Mouse (Mus musculus): ENCODE measurements at regions not wholly inside any gene's neighbourhood (a gene's known extent, or its start where the extent isn't known, plus 50 kb on each side); places are given as distances from the start of the nearest gene placed in this dataset.

DNA sequence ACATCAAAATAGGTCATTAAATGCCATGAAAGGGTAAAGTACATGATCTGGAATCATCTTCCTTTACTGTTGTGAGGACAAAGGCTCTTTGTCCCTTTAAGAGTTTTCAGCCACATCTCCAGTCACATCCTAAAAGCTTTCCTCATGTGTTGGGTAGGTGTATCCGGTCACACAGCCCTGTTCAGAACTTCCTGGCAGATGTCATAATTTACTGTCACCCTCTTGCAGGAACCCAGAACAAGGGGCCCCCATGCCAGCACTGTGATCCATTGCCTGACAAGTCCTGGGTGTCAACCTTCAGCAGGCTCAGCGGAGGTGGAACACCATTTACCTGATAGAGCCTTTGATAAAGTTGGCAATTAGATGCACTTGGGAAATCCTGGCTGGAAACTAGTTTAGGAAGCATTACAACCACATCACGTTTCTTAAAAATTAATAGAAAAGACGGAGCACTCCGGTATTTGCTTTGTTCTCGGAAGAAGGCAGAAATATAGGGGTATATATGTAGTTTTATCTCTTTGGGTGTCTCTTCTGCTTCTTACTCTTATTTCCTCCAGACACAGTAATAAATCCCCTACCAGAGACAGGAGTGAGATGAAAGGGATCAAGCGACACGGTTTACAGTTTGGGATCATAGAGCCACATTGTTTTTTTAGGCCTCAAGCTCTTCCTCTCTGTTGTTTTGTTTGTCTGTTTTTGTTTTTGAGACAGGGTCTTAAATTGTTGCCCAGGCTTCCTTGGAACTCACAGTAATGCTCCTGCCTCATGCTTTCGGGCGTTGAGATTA lies 527.0 kb upstream of the Jag1 start:
- Histone ChIP-seq H3K9me3 (replicated peaks) (no peaks in the 10 kb centered on the region), H3K4me2 (no peak overlapping the region), H3K27ac (ENCODE audit: poor library complexity, severe bottlenecking) (peak overlapping the region; percentile 15; the same call in 1 of the 2 replicates), H3K4me3 (no peak overlapping the region), H3K27me3 (replicated peaks) (no peaks in the 10 kb centered on the region), H3K9ac (no peak overlapping the region), H3K4me1 (replicated peaks) (peaks cover 14% of the 10 kb centered on the region), H3K36me3 (no peaks in the 10 kb centered on the region)
- 47% methylated on average over 10 of the region's 10 CpGs for WGBS
- no peak for ATAC-seq (ENCODE audit: insufficient number of reproducible peaks, low FRiP score)

DNA sequence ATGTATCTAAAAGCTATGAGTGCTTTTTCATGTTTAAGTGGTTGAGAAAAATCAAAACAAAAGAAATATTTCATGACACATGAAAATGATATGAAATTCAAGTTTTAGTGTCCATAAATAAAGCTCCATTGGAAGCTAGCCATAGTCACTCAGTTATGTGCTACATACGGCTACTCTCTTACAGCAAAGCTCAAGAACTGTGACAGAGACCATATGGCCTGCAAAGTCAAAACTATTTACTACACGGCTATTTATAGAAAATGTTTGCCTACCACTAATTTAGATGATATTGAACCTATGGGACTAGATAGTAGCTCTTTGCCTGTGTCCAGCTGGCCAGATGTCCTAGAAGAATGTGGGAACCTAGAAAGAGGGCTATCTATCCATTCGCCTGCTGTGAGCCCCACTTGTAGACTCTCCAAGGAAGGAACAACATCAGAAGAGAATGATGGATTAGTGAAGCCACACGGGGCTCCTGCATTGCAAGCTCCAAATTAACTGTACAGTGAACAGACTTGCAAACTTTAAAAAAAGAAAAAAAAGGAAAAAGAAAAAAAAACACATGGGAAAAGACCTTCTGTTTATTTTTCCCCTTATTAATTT lies 518.7 kb upstream of the Jag1 start:
- no peak overlapping the region for H3K4me2 ChIP-seq
- H3K4me3 ChIP-seq, result no peak overlapping the region
- ATAC-seq (ENCODE audit: insufficient number of reproducible peaks, low FRiP score), result no peak
- 42% methylated on average over 4 of the region's 4 CpGs for WGBS
- H3K9me3 ChIP-seq (replicated peaks), result no peaks in the 10 kb centered on the region
- H3K27ac ChIP-seq (ENCODE audit: poor library complexity, severe bottlenecking), result no peak overlapping the region
- H3K36me3 ChIP-seq, result no peaks in the 10 kb centered on the region
- H3K27me3 ChIP-seq (replicated peaks), result no peaks in the 10 kb centered on the region
- H3K9ac ChIP-seq, result no peak overlapping the region
- no peaks in the 10 kb centered on the region for H3K4me1 ChIP-seq (replicated peaks)

DNA sequence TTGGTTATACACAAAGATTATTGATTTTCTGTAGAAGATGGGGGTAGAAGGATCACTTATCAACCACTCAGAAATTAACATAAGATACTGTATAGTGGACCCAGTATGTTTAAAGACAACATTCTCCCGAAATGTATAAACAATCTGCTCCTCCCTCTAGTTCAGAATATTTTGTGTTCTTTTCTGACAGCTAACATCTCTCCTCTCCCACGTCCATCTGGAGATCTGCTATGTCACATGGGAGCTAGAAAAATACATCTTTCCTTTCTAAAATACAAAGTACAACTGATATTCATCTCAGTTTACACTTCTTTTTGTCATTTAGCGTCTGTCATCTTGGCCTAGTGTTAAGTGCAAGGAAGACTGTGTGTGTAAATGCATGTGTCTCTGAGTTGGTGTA lies 500.2 kb upstream of the Jag1 start:
- H3K27ac ChIP-seq (ENCODE audit: poor library complexity, severe bottlenecking), result no peak overlapping the region
- no peak overlapping the region for H3K4me3 ChIP-seq
- no peak for ATAC-seq (ENCODE audit: insufficient number of reproducible peaks, low FRiP score)
- WGBS, result 68% methylated on average over 3 of the region's 3 CpGs
- 0 out of 2 replicates have a peak, but pooled peaks cover 5% of the 10 kb centered on the region for H3K9me3 ChIP-seq (replicated peaks)
- H3K4me1 ChIP-seq (replicated peaks), result no peaks in the 10 kb centered on the region
- no peaks in the 10 kb centered on the region for H3K36me3 ChIP-seq
- no peak overlapping the region for H3K4me2 ChIP-seq
- H3K27me3 ChIP-seq (replicated peaks), result no peaks in the 10 kb centered on the region
- H3K9ac ChIP-seq, result no peak overlapping the region

DNA sequence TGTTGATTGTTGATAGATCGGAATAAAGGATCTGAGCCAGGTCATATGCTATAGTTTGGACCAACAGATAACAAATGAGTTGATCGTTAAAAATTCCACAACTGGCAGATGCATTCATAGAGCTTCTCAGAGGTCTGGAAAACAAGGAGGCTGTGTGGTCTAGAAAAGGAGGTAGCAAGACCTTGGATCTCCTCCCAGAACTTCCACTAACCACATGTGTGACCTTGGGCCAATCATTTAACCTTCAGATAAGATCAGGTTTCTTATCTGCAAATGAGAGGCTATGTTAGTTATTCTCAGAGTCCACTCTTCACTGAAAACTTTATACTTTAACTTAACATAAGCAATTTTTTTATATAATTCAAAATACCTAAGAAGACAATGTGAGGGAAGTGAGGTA lies 497.3 kb upstream of the Jag1 start:
- Histone ChIP-seq H3K4me3 (no peak overlapping the region), H3K4me2 (no peak overlapping the region), H3K4me1 (replicated peaks) (0 out of 2 replicates have a peak, but pooled peaks cover 3% of the 10 kb centered on the region), H3K9ac (no peak overlapping the region), H3K27me3 (replicated peaks) (no peaks in the 10 kb centered on the region), H3K36me3 (no peaks in the 10 kb centered on the region), H3K9me3 (replicated peaks) (0 out of 2 replicates have a peak, but pooled peaks cover 5% of the 10 kb centered on the region), H3K27ac (ENCODE audit: poor library complexity, severe bottlenecking) (no peak overlapping the region)
- ATAC-seq (ENCODE audit: insufficient number of reproducible peaks, low FRiP score), result no peak
- WGBS, result 70% methylated on average over 2 of the region's 2 CpGs

DNA sequence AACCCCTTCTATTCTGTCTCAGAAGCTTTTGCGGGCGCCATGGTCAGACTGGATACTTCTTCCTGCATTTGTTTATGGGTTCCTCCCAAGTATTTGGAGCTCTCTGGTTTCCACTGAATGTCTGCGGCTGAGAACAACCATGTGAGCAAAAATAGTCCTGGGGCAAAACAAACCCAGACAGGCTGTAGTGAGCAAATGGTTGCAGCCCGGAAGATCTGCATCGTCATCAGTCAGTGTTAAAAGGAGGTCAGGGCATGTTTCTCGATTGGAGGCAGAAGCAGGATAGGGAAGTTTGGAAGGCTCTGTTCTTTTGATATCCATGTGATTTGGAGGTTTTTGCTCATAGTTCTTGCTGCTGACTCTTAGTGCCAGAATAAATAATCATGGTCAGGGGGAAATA lies 492.1 kb upstream of the Jag1 start:
- 0 out of 2 replicates have a peak, but pooled peaks cover 7% of the 10 kb centered on the region for H3K4me1 ChIP-seq (replicated peaks)
- WGBS, result 40% methylated on average over 6 of the region's 6 CpGs
- H3K9me3 ChIP-seq (replicated peaks), result no peaks in the 10 kb centered on the region
- no peak overlapping the region for H3K9ac ChIP-seq
- no peak overlapping the region for H3K27ac ChIP-seq (ENCODE audit: poor library complexity, severe bottlenecking)
- no peaks in the 10 kb centered on the region for H3K36me3 ChIP-seq
- no peak overlapping the region for H3K4me3 ChIP-seq
- no peaks in the 10 kb centered on the region for H3K27me3 ChIP-seq (replicated peaks)
- ATAC-seq (ENCODE audit: insufficient number of reproducible peaks, low FRiP score), result no peak
- no peak overlapping the region for H3K4me2 ChIP-seq

DNA sequence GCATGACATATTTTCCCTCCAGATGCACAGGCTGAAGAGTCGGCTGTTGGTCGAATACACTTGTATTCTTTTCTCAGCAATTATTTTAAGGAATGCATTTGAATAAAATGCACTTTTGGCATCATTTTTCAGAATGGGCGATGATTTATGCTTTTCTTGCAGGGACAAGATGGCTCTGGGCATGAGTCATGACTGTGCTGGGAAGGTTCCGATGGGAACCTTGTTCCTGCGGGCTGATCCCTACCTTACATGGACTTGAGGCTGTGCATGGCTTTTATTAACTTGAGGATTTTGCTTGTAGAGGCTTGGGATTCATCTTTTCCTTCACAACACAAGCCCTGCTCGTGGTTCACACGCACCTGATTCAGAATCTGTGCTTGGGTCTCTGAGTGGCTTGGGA lies 481.7 kb upstream of the Jag1 start:
- WGBS, result 83% methylated on average over 7 of the region's 7 CpGs

DNA sequence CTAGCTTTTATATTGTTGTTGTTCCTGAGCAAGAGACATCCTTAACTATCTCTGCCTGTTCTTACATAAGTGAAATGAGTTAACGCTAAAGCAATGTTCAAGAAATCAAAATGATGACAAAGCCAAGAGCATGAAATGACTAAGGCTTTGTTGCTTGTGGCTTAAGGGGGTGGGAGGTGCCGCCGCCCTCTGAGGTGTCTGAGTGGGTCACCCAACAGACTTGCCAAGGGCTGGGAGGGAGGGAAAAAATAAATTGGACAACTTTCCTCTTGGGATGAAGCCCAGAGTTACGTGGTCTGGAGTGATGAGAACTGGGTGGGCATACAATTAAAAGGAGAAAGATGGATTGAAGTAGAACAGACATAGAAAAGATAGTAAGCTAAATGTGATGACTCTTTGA lies 478.1 kb upstream of the Jag1 start:
- WGBS, result 84% methylated on average over 4 of the region's 4 CpGs
- Histone ChIP-seq H3K4me1 (replicated peaks) (no peaks in the 10 kb centered on the region), H3K36me3 (no peaks in the 10 kb centered on the region), H3K9me3 (replicated peaks) (no peaks in the 10 kb centered on the region), H3K27ac (ENCODE audit: poor library complexity, severe bottlenecking) (no peak overlapping the region), H3K4me3 (no peak overlapping the region), H3K9ac (no peak overlapping the region), H3K4me2 (no peak overlapping the region), H3K27me3 (replicated peaks) (no peaks in the 10 kb centered on the region)
- no peak for ATAC-seq (ENCODE audit: insufficient number of reproducible peaks, low FRiP score)

More for the DNA sequence above, 481.7 kb upstream of the Jag1 start:
- Histone ChIP-seq H3K9me3 (replicated peaks) (no peaks in the 10 kb centered on the region), H3K4me3 (no peak overlapping the region), H3K9ac (no peak overlapping the region), H3K4me2 (no peak overlapping the region), H3K27me3 (replicated peaks) (no peaks in the 10 kb centered on the region), H3K4me1 (replicated peaks) (no peaks in the 10 kb centered on the region), H3K27ac (ENCODE audit: poor library complexity, severe bottlenecking) (no peak overlapping the region), H3K36me3 (no peaks in the 10 kb centered on the region)
- ATAC-seq (ENCODE audit: insufficient number of reproducible peaks, low FRiP score), result no peak

DNA sequence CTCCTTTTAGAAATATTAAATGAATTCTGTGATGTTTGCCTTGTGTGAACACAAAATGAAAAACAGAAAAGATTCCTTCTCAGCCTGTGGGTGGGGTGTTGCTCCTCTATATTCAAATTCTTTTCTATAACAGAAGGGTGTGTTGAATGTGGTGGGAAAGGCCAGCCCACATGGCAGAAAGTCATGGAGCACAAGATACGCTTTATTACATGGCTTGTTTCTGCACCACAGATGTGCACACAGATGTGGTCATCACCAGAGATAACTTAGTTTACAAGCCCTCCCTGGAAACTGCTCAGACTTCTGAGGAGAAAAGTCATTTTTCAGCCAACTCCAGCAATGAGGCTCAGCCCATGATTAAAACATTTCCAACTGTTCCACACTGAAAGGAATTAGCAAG lies 475.1 kb upstream of the Jag1 start:
- 68% methylated on average over 1 of the region's 1 CpGs for WGBS
- no peak for ATAC-seq (ENCODE audit: insufficient number of reproducible peaks, low FRiP score)
- no peak overlapping the region for H3K9ac ChIP-seq

DNA sequence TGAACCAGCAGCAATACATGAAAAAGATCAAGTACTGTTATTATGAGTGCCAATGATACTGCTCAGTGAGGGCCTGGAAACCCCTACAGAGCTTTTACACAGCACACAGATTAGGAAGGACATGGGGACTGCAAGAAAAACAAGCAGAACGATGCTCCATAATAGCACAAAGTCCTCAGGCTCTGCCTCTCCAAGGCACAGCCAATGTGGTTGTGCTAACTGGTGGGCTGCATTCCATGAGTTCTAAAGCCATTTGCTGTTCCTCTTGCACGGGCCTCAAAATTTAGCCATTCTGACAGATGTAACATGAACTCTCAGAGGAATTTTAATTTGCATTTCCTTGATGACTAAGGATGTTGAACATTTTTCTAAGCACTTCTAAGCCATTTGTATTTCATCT lies 465.0 kb upstream of the Jag1 start:
- 15% methylated on average over 2 of the region's 2 CpGs for WGBS

More for the DNA sequence above, 475.1 kb upstream of the Jag1 start:
- Histone ChIP-seq H3K9me3 (replicated peaks) (no peaks in the 10 kb centered on the region), H3K4me3 (no peak overlapping the region), H3K27ac (ENCODE audit: poor library complexity, severe bottlenecking) (no peak overlapping the region), H3K27me3 (replicated peaks) (no peaks in the 10 kb centered on the region), H3K4me1 (replicated peaks) (no peaks in the 10 kb centered on the region), H3K36me3 (no peaks in the 10 kb centered on the region), H3K4me2 (no peak overlapping the region)

DNA sequence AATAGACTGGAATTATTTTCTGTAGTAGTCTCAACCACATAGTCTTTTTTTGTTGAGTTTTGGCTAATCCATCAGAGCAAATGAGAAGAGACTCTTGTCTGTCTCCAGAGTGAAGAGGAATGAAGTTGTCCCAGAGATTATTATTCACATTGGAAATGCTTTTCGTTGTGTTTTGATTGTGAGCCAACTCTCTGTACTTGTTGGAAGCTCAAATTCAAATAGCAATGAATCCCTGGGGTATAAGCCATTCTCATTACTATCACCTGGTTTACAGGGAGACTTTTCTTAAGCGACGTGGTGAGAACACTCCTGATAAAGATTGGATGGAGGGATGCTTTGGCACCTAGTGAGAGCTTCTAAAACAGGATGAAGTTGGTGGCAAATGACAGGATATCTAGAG lies 459.3 kb upstream of the Jag1 start:
- no peak overlapping the region for H3K4me2 ChIP-seq
- no peak overlapping the region for H3K27ac ChIP-seq (ENCODE audit: poor library complexity, severe bottlenecking)
- no peaks in the 10 kb centered on the region for H3K36me3 ChIP-seq
- 55% methylated on average over 3 of the region's 3 CpGs for WGBS
- no peaks in the 10 kb centered on the region for H3K27me3 ChIP-seq (replicated peaks)
- no peak overlapping the region for H3K4me3 ChIP-seq
- no peaks in the 10 kb centered on the region for H3K4me1 ChIP-seq (replicated peaks)
- no peaks in the 10 kb centered on the region for H3K9me3 ChIP-seq (replicated peaks)
- no peak overlapping the region for H3K9ac ChIP-seq
- ATAC-seq (ENCODE audit: insufficient number of reproducible peaks, low FRiP score), result no peak

More for the DNA sequence above, 465.0 kb upstream of the Jag1 start:
- Histone ChIP-seq H3K4me2 (no peak overlapping the region), H3K4me3 (no peak overlapping the region), H3K4me1 (replicated peaks) (no peaks in the 10 kb centered on the region), H3K27ac (ENCODE audit: poor library complexity, severe bottlenecking) (no peak overlapping the region), H3K27me3 (replicated peaks) (no peaks in the 10 kb centered on the region), H3K9ac (no peak overlapping the region), H3K36me3 (no peaks in the 10 kb centered on the region), H3K9me3 (replicated peaks) (no peaks in the 10 kb centered on the region)
- no peak for ATAC-seq (ENCODE audit: insufficient number of reproducible peaks, low FRiP score)

DNA sequence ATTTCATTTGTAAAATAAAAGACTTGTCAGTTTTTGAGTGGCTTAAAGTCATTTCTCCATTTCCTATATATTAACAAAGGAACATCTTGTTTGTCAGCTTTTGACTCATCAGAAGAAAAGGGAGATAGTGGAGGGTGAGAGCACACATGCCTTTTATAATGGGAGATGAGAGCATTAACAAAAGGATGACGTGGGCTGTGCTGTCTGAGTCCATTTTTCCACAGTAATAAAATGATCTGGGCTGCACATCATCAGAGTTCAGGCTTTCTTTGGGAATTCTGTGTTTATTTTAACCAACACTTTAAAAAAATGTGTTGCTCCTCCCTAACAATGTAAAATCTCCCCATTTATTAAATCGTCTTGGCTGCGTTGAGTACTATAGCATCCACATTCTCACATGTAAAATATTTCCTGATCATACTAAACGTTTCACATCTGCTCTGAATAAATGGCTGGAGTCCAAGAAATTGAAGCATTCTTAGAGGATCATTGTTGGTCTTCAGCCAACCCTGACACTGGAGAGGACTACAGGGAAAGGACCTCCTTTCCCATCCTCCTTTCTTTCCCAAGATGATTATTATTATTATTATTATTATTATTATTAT lies 458.5 kb upstream of the Jag1 start:
- H3K4me3 ChIP-seq, result no peak overlapping the region
- H3K4me2 ChIP-seq, result no peak overlapping the region
- ATAC-seq (ENCODE audit: insufficient number of reproducible peaks, low FRiP score), result no peak
- H3K27ac ChIP-seq (ENCODE audit: poor library complexity, severe bottlenecking), result no peak overlapping the region
- H3K9me3 ChIP-seq (replicated peaks), result no peaks in the 10 kb centered on the region
- no peaks in the 10 kb centered on the region for H3K4me1 ChIP-seq (replicated peaks)
- no peaks in the 10 kb centered on the region for H3K27me3 ChIP-seq (replicated peaks)
- no peak overlapping the region for H3K9ac ChIP-seq
- no peaks in the 10 kb centered on the region for H3K36me3 ChIP-seq
- 66% methylated on average over 4 of the region's 4 CpGs for WGBS

Data from heart, embryonic 12.5 days (tissue).